In the genomic region with DNA sequence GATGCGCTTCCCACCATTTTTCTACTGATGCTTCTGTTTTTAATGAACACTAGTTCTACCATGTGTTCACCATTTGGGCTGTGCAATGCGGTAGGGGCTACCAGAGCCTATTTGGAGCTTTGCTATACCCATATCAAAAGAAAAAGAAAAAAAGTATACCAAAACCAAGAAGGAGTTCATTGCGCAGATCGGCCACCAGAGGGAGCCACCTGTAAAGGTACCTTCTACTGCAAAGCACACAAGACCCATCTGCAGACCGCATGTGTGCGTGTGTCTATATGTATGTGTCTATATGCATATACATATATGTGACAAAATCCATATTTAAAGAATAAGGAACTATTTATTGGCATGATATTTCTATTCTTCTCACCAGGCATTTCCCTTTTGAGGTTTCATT, we compare ENCODE assay signal across 9 mouse cellular contexts.
DNase-seq lines count a peak whose midpoint lies in the region; ATAC-seq lines count a peak whose summit lies in the region.
"Had no signal": no experiment of that assay in that cellular context is flagged by ENCODE, and none has a peak within 500 bp of the region (broad histone marks: within the 10 kb centered on the region; RNA-seq: fewer than 3 reads in every experiment).

No protein-coding gene starts in this region.

- H3K9ac ChIP-seq in heart, embryonic 11.5 days (ENCODE audit: low read depth, low read length): no peak overlapping the region
- no peak overlapping the region for H3K9ac ChIP-seq in midbrain, embryonic 16.5 days (ENCODE audit: low read depth, low read length)
- H3K9ac ChIP-seq: lung, embryonic 15.5 days had no signal

- peaks cover 14% of the 10 kb centered on the region for H3K27me3 ChIP-seq in heart, embryonic 11.5 days (ENCODE audit: control insufficient read depth, insufficient read depth, low read length)
- no peaks in the 10 kb centered on the region for H3K27me3 ChIP-seq in midbrain, embryonic 16.5 days (ENCODE audit: control insufficient read depth, insufficient read depth, low read depth, low read length)
- H3K27me3 ChIP-seq in splenic B cell, adult 2 months (ENCODE audit: control insufficient read depth, insufficient read depth, low read length, poor library complexity, severe bottlenecking): no peaks in the 10 kb centered on the region
- H3K27me3 ChIP-seq: lung, embryonic 15.5 days had no signal

- intact Hi-C loops in heart, postnatal 10 days (cut with DNase I): loop anchor here (1.0 kb wide), 1 partner anchor 83 kb away; no protein-coding TSS in a partner anchor

- no peak for ATAC-seq in heart, embryonic 11.5 days (replicated peaks; ENCODE audit: insufficient number of reproducible peaks, low FRiP score, low TSS enrichment)
- peak; percentile 72; the same call in 1 of the 2 replicates for ATAC-seq in midbrain, embryonic 16.5 days

- DNase-seq in heart, adult 11 months: peak; percentile 80
- DNase-seq in adrenal gland, adult 2 months: peak; percentile 45
- peak; percentile 46 for DNase-seq in embryo, embryonic 11.5 days (ENCODE audit: low read depth, low spot score)
- DNase-seq in heart, postnatal 10 days: peak; percentile 57 to 68
- DNase-seq in left cerebral cortex, adult 8-10 months (ENCODE audit: low spot score in 2 of 2): peak; percentile 36 to 43
- peak; percentile 72 for DNase-seq in splenic B cell, adult 2 months (ENCODE audit: low read depth, low spot score)

- no peaks in the 10 kb centered on the region for H3K4me1 ChIP-seq in heart, embryonic 11.5 days (ENCODE audit: control insufficient read depth, insufficient read depth, low read length)
- no peaks in the 10 kb centered on the region for H3K4me1 ChIP-seq in midbrain, embryonic 16.5 days (ENCODE audit: control insufficient read depth, insufficient read depth, low read length)
- H3K4me1 ChIP-seq: lung, embryonic 15.5 days had no signal

- H3K36me3 ChIP-seq in heart, embryonic 11.5 days (ENCODE audit: control insufficient read depth, insufficient read depth, low read length): no peaks in the 10 kb centered on the region
- H3K36me3 ChIP-seq in midbrain, embryonic 16.5 days (ENCODE audit: control insufficient read depth, insufficient read depth, low read length): no peaks in the 10 kb centered on the region
- H3K36me3 ChIP-seq in splenic B cell, adult 2 months (ENCODE audit: control insufficient read depth, insufficient read depth, low read length, poor library complexity, severe bottlenecking): no peaks in the 10 kb centered on the region
- H3K36me3 ChIP-seq: lung, embryonic 15.5 days had no signal

- H3K4me2 ChIP-seq in heart, embryonic 11.5 days: no peak overlapping the region
- H3K4me2 ChIP-seq in midbrain, embryonic 16.5 days (ENCODE audit: low read length): no peak overlapping the region
- H3K4me2 ChIP-seq: lung, embryonic 15.5 days had no signal

- H3K4me3 ChIP-seq in heart, embryonic 11.5 days (ENCODE audit: low read depth, low read length): no peak overlapping the region
- H3K4me3 ChIP-seq in midbrain, embryonic 16.5 days (ENCODE audit: low read depth, low read length): no peak overlapping the region
- H3K4me3 ChIP-seq: lung, embryonic 15.5 days had no signal

- H3K9me3 ChIP-seq in heart, embryonic 11.5 days (replicated peaks; ENCODE audit: control insufficient read depth, low read length): no peaks in the 10 kb centered on the region
- H3K9me3 ChIP-seq in midbrain, embryonic 16.5 days (replicated peaks; ENCODE audit: control insufficient read depth, low read length, poor library complexity, severe bottlenecking): no peaks in the 10 kb centered on the region
- H3K9me3 ChIP-seq: lung, embryonic 15.5 days had no signal

- 22% methylated on average over 6 of the region's 6 CpGs for WGBS in heart, embryonic 11.5 days (ENCODE audit: insufficient replicate concordance)
- 27% methylated on average over 6 of the region's 6 CpGs for WGBS in midbrain, embryonic 16.5 days

- H3K27ac ChIP-seq in heart, embryonic 11.5 days (ENCODE audit: low read depth, low read length): no peak overlapping the region
- no peak overlapping the region for H3K27ac ChIP-seq in midbrain, embryonic 16.5 days (ENCODE audit: low read length)
- H3K27ac ChIP-seq: lung, embryonic 15.5 days had no signal
